Mouse (Mus musculus): Measurements from ENCODE around the gene Mnt. TPM values are rescaled to one million over a fixed set of nuclear protein-coding genes. Genes with fewer than 3 reads are reported as not detected.

Gene Mnt
- polyA plus RNA-seq, 1 experiment from 2014 or later = 5.3 TPM

DNA sequence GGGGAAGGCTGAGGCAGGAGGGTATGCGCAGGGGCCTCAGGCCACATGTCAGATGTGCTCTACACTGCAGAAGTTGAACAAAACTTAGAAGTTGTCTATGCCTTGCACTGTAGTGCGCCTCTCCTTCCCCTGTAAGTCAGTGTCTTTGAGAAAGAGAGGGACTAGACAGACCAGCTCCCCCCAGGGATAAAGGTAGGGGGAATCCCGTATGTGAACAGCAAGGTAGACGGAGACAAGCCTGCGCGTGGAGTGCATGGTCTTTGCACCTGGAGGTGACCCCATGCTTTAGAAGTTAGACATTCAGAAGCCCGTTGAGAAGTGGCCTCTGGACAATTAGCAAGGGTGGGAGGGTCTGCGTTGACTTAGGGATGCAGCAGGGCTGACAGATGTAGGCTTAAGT is 10.0 kb downstream of the Mnt start:
- 85% methylated on average over 8 of the region's 8 CpGs for WGBS
- ATAC-seq (ENCODE audit: low FRiP score, low read depth) = no peak
- Histone ChIP-seq H3K27me3 (no peaks in the 10 kb centered on the region), H3K4me1 (peaks cover 26% of the 10 kb centered on the region), H3K9me3 (0 out of 2 replicates have a peak, but pooled peaks cover 3% of the 10 kb centered on the region), H3K4me3 (no peak overlapping the region), H3K4me2 (replicated peaks) (no peak overlapping the region), H3K36me3 (peaks cover 63% of the 10 kb centered on the region), H3K27ac (no peak overlapping the region), H3K9ac (no peak overlapping the region)

GRCm38 (mm10) chr11:74841366-74841765 is 10.6 kb downstream of the Mnt start:
- Histone ChIP-seq H3K27ac (no peak overlapping the region), H3K36me3 (peaks cover 66% of the 10 kb centered on the region), H3K27me3 (no peaks in the 10 kb centered on the region), H3K4me2 (replicated peaks) (no peak overlapping the region), H3K4me3 (no peak overlapping the region), H3K4me1 (peaks cover 26% of the 10 kb centered on the region), H3K9ac (no peak overlapping the region), H3K9me3 (0 out of 2 replicates have a peak, but pooled peaks cover 4% of the 10 kb centered on the region)
- 88% methylated on average over 9 of the region's 9 CpGs for WGBS
- ATAC-seq (ENCODE audit: low FRiP score, low read depth) = no peak

DNA sequence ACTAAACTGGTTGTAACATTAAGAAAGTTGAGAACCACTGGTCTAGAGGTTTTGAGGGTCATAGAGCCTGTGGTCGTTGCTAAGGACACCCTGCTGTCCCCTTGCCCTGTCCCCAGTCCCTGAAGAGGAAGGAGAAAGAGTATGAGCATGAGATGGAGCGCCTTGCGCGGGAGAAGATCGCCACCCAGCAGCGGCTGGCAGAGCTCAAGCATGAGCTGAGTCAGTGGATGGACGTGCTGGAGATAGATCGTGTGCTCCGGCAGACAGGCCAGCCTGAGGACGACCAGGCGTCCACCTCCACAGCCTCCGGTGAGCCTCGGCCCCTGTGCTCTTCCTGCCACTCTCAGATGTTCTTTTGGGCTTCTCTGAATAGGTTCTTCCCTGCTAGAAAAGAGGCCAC is 11.3 kb downstream of the Mnt start:
- Histone ChIP-seq H3K27ac (no peak overlapping the region), H3K9me3 (0 out of 2 replicates have a peak, but pooled peaks cover 4% of the 10 kb centered on the region), H3K4me2 (replicated peaks) (no peak overlapping the region), H3K27me3 (no peaks in the 10 kb centered on the region), H3K36me3 (peaks cover 63% of the 10 kb centered on the region), H3K4me1 (peaks cover 21% of the 10 kb centered on the region), H3K4me3 (no peak overlapping the region), H3K9ac (peak overlapping the region; percentile 19; the same call in 1 of the 2 replicates)
- 85% methylated on average over 13 of the region's 13 CpGs for WGBS
- ATAC-seq (ENCODE audit: low FRiP score, low read depth) = no peak

DNA sequence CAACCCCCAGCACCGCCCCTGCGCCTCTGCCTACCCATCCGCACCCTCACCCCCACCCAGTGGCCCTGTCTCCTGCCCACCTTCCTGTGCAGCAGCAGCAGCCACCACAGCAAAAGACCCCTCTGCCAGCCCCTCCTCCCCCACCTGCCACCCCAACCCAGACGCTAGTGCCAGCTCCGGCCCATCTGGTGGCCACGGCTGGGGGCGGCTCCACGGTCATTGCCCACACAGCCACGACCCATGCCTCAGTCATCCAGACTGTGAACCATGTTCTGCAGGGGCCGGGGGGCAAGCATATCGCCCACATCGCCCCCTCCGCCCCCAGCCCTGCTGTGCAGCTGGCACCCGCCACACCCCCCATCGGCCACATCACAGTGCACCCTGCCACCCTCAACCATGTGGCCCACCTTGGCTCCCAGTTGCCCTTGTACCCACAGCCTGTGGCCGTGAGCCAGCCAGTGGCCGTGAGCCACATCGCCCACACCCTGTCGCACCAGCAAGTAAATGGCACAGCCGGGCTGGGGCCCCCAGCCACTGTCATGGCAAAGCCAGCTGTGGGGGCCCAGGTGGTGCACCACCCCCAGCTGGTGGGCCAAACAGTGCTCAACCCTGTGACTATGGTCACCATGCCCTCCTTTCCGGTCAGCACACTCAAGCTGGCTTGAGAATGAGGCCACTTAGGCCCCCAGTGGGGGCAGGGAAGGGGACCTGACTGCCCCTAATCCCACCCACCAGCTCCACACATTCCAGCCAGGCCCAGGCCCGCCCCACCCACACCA is 12.1 kb downstream of the Mnt start:
- Histone ChIP-seq H3K4me1 (peaks cover 17% of the 10 kb centered on the region), H3K27ac (no peak overlapping the region), H3K36me3 (peaks cover 63% of the 10 kb centered on the region), H3K9ac (peak overlapping the region; percentile 21), H3K4me2 (replicated peaks) (no peak overlapping the region), H3K9me3 (0 out of 2 replicates have a peak, but pooled peaks cover 4% of the 10 kb centered on the region), H3K4me3 (no peak overlapping the region), H3K27me3 (no peaks in the 10 kb centered on the region)
- no peak for ATAC-seq (ENCODE audit: low FRiP score, low read depth)
- 88% methylated on average over 19 of the region's 22 CpGs for WGBS

- Histone ChIP-seq H3K36me3 (peaks cover 63% of the 10 kb centered on the region), H3K4me1 (peaks cover 23% of the 10 kb centered on the region), H3K4me2 (replicated peaks) (no peak overlapping the region), H3K27me3 (no peaks in the 10 kb centered on the region), H3K9me3 (0 out of 2 replicates have a peak, but pooled peaks cover 4% of the 10 kb centered on the region), H3K27ac (no peak overlapping the region), H3K4me3 (no peak overlapping the region), H3K9ac (peak overlapping the region; percentile 21; the same call in 1 of the 2 replicates)
- no peak for ATAC-seq (ENCODE audit: low FRiP score, low read depth)
- WGBS = 87% methylated on average over 2 of the region's 2 CpGs
Observed at GRCm38 (mm10) chr11:74843435-74843714, 12.7 kb downstream of the Mnt start.

DNA sequence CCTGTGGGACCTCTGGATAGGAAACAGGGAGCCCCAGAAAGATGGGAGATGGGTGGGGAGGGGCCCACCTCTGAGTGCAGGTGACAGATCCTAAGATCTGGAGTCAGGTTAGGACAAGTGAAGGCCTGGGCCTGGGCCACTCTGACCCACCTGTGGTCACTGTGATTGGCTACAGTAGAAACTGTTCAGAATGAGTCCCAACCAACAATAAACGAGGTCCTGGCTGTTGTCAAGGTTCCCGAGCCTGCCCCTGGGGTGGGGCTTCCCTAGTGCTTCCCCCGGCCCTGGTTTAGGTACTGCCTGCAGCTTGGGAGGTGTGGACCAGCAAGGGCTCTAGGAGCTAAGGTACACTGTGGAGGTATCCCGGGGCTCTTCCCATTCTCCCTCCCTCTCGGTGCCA is 13.0 kb downstream of the Mnt start:
- no peak overlapping the region for H3K27ac ChIP-seq
- peaks cover 63% of the 10 kb centered on the region for H3K36me3 ChIP-seq
- H3K9ac ChIP-seq = no peak overlapping the region
- no peak overlapping the region for H3K4me3 ChIP-seq
- no peaks in the 10 kb centered on the region for H3K27me3 ChIP-seq
- 52% methylated on average over 5 of the region's 5 CpGs for WGBS
- no peak for ATAC-seq (ENCODE audit: low FRiP score, low read depth)
- no peak overlapping the region for H3K4me2 ChIP-seq (replicated peaks)
- peaks cover 26% of the 10 kb centered on the region for H3K4me1 ChIP-seq
- 0 out of 2 replicates have a peak, but pooled peaks cover 4% of the 10 kb centered on the region for H3K9me3 ChIP-seq

GRCm38 (mm10) chr11:74845784-74846183 is 15.1 kb downstream of the Mnt start:
- Histone ChIP-seq H3K4me2 (replicated peaks) (no peak overlapping the region), H3K9ac (no peak overlapping the region), H3K36me3 (peaks cover 54% of the 10 kb centered on the region), H3K27ac (no peak overlapping the region), H3K27me3 (no peaks in the 10 kb centered on the region), H3K4me1 (peaks cover 21% of the 10 kb centered on the region), H3K4me3 (no peak overlapping the region), H3K9me3 (0 out of 2 replicates have a peak, but pooled peaks cover 4% of the 10 kb centered on the region)
- no peak for ATAC-seq (ENCODE audit: low FRiP score, low read depth)
- WGBS = 78% methylated on average over 3 of the region's 3 CpGs

- 3% methylated on average over 13 of the region's 13 CpGs for WGBS
- Histone ChIP-seq H3K4me2 (replicated peaks) (no peak overlapping the region), H3K4me3 (no peak overlapping the region), H3K27ac (no peak overlapping the region), H3K9me3 (0 out of 2 replicates have a peak, but pooled peaks cover 4% of the 10 kb centered on the region), H3K27me3 (no peaks in the 10 kb centered on the region), H3K9ac (peak overlapping the region; percentile 39), H3K36me3 (peaks cover 35% of the 10 kb centered on the region), H3K4me1 (peaks cover 17% of the 10 kb centered on the region)
- peak; percentile 70; the same call in 1 of the 2 replicates for ATAC-seq (ENCODE audit: low FRiP score, low read depth)
Observed at GRCm38 (mm10) chr11:74847919-74848521, 17.3 kb downstream of the Mnt start.

DNA sequence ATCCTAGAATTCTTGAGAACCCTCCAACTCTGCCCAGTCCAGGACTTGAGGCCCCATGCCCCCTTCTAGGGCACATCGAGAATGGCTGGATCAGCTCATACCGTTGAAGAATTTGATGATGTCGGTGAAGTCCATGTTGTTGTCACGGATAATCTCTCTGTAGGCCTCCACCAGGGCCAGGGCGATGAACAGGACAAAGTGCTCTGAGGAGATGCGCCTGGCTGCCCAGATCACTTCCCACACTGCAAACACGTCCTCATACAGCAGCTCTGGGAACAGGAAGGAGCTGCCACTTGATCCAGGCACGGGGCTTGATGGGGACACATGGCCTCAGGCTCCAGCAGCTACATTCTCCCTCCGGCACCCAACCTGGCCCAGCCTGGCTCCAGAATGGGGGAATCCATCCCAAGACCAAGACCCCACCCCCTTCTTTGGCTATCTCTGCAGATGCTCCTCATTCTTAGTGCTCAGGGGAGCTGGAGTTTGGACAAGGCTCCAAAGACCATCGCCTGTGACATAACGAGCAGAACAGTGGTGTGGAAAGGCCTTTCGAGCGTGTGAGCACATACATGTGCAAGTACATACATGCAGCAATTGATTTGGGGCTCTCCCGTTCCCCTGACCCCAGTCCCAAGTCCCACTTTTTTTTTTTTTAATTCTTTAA is 20.4 kb downstream of the Mnt start:
- H3K27me3 ChIP-seq = no peaks in the 10 kb centered on the region
- WGBS = 79% methylated on average over 14 of the region's 14 CpGs
- peaks cover 18% of the 10 kb centered on the region for H3K36me3 ChIP-seq
- ATAC-seq (ENCODE audit: low FRiP score, low read depth) = no peak
- no peak overlapping the region for H3K9ac ChIP-seq
- H3K4me1 ChIP-seq = peaks cover 13% of the 10 kb centered on the region
- no peak overlapping the region for H3K4me3 ChIP-seq
- H3K4me2 ChIP-seq (replicated peaks) = no peak overlapping the region
- H3K9me3 ChIP-seq = no peaks in the 10 kb centered on the region
- no peak overlapping the region for H3K27ac ChIP-seq

DNA sequence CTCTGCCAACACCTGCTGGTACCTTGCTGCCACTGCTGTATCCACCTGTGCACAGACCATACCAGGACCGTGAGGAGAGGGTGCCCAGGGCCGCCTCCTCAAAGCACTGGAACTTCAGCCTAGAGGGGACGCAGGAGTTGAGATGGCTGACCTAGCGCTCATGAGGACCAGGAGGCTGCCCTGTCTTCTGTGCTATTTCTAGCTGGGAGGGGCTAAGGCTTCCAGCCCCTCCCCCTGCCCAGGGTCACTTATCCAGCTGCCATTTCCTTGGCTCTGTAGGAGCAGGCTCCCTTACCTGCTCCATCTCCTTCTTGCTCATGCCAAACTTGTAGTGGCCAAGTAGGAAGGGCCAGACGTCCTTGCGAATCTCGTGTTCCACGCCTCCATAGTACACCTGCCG is 27.0 kb downstream of the Mnt start:
- H3K4me3 ChIP-seq = no peak overlapping the region
- H3K4me1 ChIP-seq = no peaks in the 10 kb centered on the region
- H3K36me3 ChIP-seq = peaks cover 21% of the 10 kb centered on the region
- no peaks in the 10 kb centered on the region for H3K9me3 ChIP-seq
- no peak overlapping the region for H3K4me2 ChIP-seq (replicated peaks)
- no peak overlapping the region for H3K27ac ChIP-seq
- no peak for ATAC-seq (ENCODE audit: low FRiP score, low read depth)
- no peaks in the 10 kb centered on the region for H3K27me3 ChIP-seq
- WGBS = 82% methylated on average over 9 of the region's 9 CpGs
- H3K9ac ChIP-seq = no peak overlapping the region

DNA sequence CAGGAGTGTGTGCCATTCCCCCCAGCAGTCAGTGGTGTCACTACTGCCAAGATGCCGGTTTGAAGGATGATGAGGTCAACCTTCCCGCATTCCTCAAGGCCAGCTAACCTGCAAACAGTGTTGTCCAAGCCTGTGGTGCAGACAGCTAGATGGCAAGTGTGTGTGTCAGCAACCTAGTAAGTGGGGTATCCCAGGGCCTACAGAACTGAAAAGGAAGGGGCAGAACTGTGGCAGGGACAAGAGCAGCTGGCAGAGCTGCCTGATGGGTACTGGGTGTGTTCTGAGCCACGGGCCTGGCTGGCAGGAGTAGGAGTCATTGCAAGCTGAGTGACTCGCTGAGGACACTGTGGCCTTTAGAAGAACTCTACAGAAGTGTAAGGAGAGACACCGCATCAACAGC is 31.4 kb downstream of the Mnt start:
- H3K4me3 ChIP-seq = no peak overlapping the region
- ATAC-seq (ENCODE audit: low FRiP score, low read depth) = no peak
- WGBS = 77% methylated on average over 5 of the region's 5 CpGs
- H3K27me3 ChIP-seq = no peaks in the 10 kb centered on the region
- H3K36me3 ChIP-seq = peaks cover 12% of the 10 kb centered on the region
- H3K9ac ChIP-seq = no peak overlapping the region
- no peaks in the 10 kb centered on the region for H3K4me1 ChIP-seq
- no peaks in the 10 kb centered on the region for H3K9me3 ChIP-seq
- H3K4me2 ChIP-seq (replicated peaks) = no peak overlapping the region
- H3K27ac ChIP-seq = no peak overlapping the region

GRCm38 (mm10) chr11:74863471-74863870 is 32.8 kb downstream of the Mnt start:
- no peak for ATAC-seq (ENCODE audit: low FRiP score, low read depth)
- 20% methylated on average over 11 of the region's 11 CpGs for WGBS
- H3K4me2 ChIP-seq (replicated peaks) = no peak overlapping the region
- H3K27me3 ChIP-seq = no peaks in the 10 kb centered on the region
- no peak overlapping the region for H3K27ac ChIP-seq
- H3K4me3 ChIP-seq = no peak overlapping the region
- H3K4me1 ChIP-seq = no peaks in the 10 kb centered on the region
- no peaks in the 10 kb centered on the region for H3K9me3 ChIP-seq
- 0 out of 2 replicates have a peak overlapping the region, but pooled peaks have one; percentile 13 for H3K9ac ChIP-seq
- peaks cover 15% of the 10 kb centered on the region for H3K36me3 ChIP-seq
